Mouse (Mus musculus): Measurements from ENCODE around the gene Slc24a3. TPM values are rescaled to one million over a fixed set of nuclear protein-coding genes. Genes with fewer than 3 reads are reported as not detected.

Slc24a3 gene
- total RNA-seq, 2 experiments from 2014 or later, result 165 to 174 TPM

DNA sequence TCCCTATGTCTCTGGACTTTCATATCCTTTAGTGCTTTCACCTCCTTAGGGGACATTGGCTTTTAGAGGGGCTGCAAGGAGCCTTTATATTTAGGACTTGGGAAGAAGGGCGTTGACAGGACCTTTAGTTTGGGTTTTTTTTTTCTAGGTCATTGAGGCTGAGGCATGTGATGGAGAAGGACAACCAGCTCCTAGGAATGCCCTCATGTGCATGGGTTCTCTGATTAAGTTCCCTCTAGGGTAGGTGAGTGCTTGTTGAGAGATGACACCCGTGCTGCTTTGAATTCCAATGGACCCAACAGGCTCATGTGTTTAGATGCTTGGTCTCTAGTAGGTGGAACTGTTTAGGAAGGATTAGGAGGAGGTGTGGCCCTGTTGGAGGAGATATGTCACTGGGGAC is 509.4 kb downstream of the Slc24a3 start:
- no peak for DNase-seq (ENCODE audit: low spot score in 2 of 2)

- DNase-seq (ENCODE audit: low spot score in 2 of 2), result no peak
Measured at GRCm38 (mm10) chr2:145680141-145680540, 512.6 kb downstream of the Slc24a3 start.

DNA sequence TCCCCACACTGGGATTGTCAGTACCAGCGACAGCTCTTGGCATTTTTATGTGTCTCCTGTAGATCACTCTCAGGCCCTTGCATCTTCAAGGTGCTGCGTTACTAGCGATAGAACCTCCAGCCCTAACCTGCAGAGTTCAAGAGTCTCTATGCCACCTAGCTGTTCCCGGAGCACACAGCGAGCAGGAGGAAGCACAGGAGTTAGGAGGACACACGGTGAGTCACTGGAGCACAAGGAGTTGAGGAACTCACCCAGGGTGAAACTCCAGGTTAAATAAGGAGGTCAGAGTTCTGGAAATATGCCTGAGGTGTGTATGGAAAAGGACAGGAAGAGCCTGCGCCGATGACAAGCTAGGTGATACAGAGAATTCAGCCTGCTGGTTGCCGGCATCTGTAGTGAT is 513.2 kb downstream of the Slc24a3 start:
- no peak for DNase-seq (ENCODE audit: low spot score in 2 of 2)

DNA sequence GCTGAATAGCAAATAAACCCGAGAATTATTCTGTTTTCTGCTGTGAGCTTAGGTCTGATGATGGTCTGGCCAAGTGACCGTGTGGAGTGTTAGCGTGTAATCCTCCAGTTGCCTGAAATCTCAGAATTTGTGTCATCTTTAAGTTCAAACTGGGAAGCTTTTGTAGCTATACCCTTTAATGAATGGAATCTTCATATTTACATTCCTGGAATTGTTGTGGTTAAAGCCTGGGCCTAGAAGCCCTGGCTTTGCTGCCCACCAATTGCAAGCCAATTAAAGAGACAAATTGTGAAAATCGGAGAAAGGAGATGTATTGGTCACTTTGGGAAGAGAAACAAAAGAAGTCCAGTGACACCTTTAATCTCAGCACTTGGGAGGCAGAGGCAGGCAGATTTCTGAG is 514.1 kb downstream of the Slc24a3 start:
- no peak for DNase-seq (ENCODE audit: low spot score in 2 of 2)

DNA sequence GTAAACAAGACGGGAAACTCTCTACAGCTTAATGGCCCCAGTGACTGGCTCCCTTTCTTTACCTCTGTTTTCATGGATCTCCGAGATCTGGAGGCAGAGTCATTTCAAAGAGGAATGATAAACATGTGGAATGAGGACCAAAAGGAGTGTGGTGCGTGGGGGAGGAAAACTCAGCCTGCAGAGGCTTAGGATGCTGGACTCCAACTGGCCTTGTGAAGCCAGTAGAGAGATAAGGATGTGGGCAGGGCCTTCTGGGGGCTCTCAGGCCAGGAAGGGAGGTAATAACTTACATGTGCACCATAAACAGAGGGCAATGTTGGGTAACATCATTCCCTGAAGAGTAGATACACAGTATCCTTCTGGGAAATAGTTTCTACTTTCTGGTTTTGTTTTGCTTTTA is 515.4 kb downstream of the Slc24a3 start:
- no peak for DNase-seq (ENCODE audit: low spot score in 2 of 2)

DNA sequence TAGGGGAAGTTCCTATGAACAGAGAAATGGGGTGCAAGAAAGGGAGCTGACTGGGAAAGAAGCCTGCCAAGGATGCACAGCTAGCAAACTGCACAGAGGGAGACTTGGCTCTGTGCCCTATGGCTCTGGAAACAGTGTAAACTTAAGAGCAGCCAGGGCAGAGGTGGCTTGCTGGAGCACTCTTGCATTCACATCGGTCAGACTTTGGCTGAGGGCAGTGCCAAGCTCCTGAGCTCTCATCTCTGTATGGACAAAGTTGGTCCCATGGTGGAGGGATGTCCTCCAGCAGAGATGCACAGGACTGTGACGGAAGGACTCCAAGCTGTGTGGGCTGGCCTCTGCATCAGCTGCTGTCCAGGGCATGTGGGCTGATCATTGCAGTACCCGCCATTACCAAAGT is 516.0 kb downstream of the Slc24a3 start:
- DNase-seq (ENCODE audit: low spot score in 2 of 2), result no peak

DNA sequence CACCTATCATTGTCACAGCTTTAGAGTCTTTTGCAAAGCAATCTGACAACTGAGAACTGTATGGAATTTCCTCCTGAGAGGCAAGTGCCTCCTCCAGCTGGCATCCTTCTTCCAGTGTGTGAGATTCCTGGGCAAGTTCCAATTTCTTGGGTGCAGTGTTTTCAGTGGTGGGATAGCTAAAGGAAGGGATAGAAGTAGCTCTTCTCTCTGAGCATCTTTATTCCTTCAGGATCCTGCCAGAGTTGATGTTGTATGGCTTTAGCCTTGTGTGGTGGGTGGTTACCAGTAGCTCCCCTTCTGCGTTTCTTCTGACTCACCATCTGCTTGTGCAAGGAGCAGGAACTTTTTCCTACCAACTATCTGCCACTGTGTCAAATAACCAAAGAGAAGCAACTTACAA is 516.6 kb downstream of the Slc24a3 start:
- no peak for DNase-seq (ENCODE audit: low spot score in 2 of 2)

- no peak for DNase-seq (ENCODE audit: low spot score in 2 of 2)
Measured at GRCm38 (mm10) chr2:145684891-145685290, 517.3 kb downstream of the Slc24a3 start.

GRCm38 (mm10) chr2:145686017-145686416 is 518.5 kb downstream of the Slc24a3 start:
- no peak for DNase-seq (ENCODE audit: low spot score in 2 of 2)

DNA sequence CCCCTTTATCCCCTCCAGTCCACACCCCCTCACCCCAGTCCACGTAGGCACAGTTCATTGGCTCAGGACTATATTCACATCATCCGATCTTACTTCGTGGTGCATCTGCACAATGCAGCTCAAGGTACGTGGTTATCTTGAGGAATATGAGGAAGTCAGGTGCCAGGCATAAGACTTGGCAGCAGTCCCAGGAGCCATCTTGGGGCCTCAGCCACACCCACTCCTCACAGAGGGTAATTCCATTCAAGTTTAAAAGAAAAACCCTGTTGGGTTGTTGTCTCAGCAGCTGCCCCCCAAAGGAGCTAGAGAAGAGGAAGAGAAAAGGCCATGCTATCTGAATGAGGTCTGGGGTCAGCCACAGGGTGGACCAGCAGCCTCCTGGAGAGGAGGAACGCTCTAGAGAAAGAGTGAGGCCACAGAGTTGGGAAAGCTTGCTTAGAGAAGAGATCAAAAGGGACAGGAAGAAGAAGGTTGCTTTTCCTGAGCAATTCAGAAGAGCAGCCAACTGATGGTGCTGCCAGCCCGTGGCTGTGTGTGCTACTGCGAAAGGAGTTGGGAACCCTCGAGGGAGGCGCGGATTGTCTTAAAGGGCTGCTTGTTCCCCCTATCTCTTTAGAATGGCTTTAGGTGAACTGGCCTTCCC is 523.9 kb downstream of the Slc24a3 start:
- no peak for DNase-seq (ENCODE audit: low spot score in 2 of 2)
